Mouse (Mus musculus): Measurements from ENCODE around the gene Irgc1.

DNA sequence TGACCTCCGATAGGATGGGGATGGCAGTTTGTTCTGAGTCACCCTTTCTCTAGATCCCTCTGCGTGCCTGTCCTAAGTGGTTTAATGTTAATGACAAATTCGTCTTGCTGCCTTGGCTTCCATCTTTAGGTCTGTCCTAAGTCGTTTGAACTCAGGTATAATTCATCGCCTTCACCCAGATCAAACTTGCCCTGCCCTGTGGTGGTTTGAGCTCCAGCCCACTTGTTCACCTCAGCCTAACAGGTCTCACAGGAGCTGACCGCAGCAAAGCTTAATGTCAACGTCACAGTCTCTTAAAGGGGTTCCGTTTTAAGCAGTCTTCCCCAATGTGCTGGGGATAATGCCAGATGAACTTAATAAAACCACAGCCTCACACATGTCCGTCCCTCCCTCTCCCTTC lies 26.2 kb downstream of the Irgc1 start:
- TF ChIP-seq POLR2A (IDR thresholded peaks at IDR 0.05; ENCODE audit: insufficient read depth, low read length) (no peak), CTCF (IDR thresholded peaks at IDR 0.05; ENCODE audit: low read depth, low read length) (no peak), EP300 (IDR thresholded peaks at IDR 0.05; ENCODE audit: insufficient read depth, low read depth, low read length) (no peak)

Data from ES-Bruce4 (cell line).